Mouse (Mus musculus) mouse trophoblast stem cell (cell line): ENCODE data around the gene Myh9.

ENCODE experiments used
- in situ Hi-C, 2 experiments: fragments of 300-500 bp; cut with MseI, MboI; formaldehyde crosslinking; loops; 2 replicates in 1 of 2; 3 replicates in 1 of 2; pipeline ENCODE4 v1.15.1; 2025

The Myh9 gene

GRCm38 (mm10) chr15:77810416-77811098, 31.4 kb downstream of the Myh9 start:
- in situ Hi-C loops = no loop called here

DNA sequence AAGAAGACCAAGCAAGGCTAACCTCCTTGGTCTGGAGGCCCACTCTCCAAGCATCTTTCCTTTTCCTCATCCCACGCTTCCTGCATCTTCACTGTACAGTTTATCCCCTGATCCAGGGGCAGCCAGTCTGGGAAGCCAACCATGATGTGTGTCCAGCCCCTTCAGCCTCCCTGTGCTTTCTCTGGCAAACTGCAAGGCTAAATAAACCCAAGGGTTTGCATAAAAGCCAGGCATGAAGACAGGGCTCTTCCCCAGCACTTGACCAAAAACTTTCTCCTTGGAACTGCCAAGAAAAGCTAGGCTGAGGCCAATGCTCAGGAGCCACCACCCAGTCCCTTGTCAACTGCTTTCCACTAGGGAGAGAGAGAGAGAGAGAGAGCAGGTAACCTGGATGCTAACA, 32.5 kb downstream of the Myh9 start:
- in situ Hi-C loops = no loop called here

DNA sequence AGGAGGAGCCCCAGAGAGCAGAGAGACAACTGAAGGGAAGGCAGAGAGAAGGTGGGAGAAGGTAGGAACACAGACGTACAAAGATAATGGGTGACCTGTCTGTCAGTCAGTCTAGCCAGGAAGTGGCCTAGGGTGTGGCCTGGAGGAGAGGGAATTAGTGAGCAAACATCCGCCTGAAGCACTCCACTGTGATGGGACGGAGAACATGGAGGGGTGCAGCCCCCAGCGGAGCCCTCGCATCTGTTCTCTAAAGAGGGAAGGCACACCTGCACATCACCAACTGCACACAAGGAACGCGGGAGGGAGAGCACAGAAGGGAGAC, 34.8 kb downstream of the Myh9 start:
- in situ Hi-C loops = no loop called here

DNA sequence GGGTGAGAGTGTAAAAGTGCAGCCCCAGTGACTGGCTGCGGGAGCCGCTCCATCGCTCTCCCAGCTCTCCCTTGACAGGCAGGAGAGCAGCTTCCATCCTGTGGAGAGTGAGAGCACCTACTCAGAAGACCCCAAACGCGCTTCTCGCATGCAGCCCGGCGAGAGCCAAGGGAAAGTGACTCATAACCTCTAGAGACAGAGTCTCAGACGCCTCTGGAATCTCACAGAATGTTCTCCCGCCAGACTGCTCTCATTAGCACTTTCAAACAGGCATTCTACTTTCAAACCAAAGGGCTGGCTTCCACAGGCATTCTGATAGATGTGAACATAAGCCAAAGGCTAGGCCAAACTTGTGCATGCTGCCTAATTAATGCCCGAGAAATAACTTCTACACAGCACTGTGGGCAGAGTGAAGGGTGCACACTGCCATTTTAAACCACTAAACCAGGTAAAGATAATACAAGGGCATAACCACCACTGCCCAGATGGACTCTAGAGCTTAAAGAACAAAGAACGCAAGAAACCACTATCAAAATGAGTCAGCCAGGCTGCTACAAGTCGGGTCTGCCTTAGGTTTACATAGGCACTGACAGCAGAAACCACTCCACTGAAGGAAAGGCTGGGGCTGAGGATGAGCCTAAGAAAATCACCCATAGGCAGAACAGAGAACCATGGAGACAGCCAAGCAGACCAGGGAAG, 35.3 kb downstream of the Myh9 start:
- in situ Hi-C loops = no loop called here

DNA sequence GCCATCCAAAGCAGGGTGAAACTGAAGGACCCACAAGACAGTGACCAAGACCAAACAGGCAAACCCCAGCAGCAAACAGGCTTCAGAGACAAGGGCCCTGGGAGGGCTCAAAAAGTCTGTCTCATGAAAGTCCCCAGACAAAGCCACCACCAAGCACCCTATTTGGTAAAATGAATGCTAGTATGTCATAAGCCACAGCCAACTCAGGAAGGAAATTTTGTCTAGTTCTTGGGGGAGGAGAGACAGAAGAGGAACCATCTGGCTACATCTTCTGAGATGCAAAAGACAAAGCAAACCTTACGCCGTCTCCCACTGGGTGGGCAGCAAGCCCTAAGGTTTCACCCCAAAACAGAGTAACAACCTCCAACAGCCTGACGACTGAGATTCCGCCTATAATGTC, 36.3 kb downstream of the Myh9 start:
- in situ Hi-C loops = no loop called here

DNA sequence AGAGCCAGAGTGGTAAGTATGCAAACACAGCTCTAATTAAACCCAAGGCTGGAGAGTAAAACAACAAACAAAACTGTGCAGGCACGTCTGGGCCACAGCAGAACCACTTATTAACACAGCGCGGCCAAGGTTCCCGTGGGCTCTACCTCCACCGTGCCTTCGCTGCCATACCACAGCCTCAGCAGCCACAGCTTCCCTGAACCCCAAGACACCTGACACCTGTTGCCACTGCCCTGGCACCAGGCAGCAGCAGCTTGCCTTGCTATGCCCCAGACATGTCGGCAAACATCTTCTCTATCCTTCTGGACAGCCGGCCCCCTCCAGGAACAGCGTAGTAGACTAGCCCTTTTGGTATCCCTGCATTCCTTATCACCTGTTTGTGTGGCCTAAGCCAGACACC, 37.0 kb downstream of the Myh9 start:
- in situ Hi-C loops = no loop called here

DNA sequence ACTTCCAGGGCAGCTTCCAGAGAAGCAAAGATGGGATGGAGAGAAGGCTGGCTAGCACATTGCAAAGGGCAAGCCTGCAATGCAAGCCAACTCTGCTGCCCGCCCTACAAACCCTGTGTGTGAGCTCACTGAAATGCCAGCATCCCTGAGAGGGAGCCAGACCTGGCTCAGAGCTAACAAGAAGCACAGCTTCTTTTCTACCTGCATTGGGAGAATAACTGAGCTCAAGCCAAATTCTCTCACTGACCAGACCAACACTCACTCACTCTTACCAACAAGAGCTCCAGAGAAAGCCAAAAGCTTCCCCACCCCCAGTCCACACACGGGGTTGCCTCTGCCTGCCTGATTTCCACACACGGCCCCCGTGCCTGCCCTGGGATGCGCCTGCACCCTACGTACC, 37.5 kb downstream of the Myh9 start:
- in situ Hi-C loops = no loop called here

DNA sequence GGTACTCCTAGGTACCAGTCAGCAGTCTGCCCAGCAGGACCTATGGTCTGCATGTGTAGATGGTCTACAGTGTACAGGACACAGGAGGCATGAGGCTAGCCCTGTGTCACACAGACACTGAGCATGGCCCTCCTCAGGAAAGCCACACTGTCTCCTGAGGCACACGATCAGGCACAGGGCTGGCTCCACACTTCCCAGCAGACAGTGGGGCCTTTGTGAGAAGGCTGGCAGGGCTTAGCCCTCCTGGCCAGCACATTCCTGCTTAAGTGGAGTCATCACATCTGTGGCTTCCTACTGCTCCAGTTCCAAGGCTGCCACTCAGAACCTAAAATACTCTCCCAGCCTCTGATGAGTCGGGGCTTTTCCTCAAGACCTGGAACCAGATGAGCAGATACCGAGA, 38.2 kb downstream of the Myh9 start:
- in situ Hi-C loops = no loop called here

- in situ Hi-C loops = no loop called here
Observed at GRCm38 (mm10) chr15:77802992-77803391, 39.0 kb downstream of the Myh9 start.

GRCm38 (mm10) chr15:77801188-77801587, 40.8 kb downstream of the Myh9 start:
- in situ Hi-C loops = no loop called here

DNA sequence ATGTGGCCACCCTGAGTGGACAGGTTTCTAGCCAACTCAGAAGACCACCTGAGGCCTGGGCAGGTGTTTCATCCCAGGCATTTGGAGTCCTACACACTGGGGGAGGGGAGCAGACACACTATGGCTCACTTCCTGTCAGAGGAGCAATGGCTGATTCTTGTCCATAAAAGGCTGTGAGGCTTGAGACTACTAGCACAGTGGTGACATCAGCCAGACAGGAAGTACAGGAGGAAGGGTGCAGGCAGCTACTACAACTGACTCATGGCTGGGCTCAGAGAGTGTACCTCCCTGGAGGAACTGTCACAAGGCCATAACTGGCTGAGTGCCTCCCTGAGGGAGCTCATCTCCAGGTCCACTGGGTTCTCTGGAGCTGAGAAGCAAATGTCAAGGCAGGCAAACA, 41.5 kb downstream of the Myh9 start:
- in situ Hi-C loops = no loop called here

- in situ Hi-C loops = no loop called here
Observed at GRCm38 (mm10) chr15:77799491-77800474, 42.2 kb downstream of the Myh9 start.

- in situ Hi-C loops = no loop called here
Observed at GRCm38 (mm10) chr15:77798664-77799490, 43.1 kb downstream of the Myh9 start.

DNA sequence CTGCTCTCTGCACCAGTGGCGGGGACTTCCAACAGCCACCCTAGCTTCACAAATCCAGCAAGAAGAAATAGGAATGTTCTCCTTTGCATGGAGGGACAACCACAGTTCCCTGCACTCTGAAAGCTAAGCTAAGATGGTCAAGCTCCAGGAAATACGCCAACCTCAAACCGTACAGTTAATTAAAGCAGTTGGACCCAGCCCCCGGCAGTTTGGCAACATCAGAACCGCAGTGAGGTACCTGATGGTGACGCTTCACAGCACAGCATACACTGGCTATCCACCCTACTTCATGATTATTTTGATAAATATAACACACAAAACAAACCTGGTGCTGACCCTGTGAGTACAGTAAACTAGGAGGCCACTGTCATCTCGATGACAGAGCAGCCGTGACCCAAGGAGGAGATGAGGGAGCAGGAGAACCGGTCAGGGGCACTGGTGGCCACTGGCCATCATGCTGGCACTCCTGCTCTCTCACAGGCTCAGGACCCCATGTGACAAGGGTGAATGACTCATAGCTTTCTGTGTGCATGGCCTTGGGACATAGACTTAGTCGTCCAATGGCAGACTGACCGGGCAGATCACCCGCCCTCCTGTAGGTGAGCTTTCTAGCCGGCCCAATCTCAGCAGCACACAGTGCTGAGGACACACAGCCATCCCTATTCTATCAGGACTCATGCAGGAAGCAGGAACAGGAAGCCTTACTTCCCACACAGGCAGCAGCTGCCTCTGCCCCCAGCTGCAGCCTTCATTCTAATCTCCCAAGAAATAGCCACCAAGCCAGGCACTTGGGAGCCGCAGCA, 44.2 kb downstream of the Myh9 start:
- in situ Hi-C loops = no loop called here

DNA sequence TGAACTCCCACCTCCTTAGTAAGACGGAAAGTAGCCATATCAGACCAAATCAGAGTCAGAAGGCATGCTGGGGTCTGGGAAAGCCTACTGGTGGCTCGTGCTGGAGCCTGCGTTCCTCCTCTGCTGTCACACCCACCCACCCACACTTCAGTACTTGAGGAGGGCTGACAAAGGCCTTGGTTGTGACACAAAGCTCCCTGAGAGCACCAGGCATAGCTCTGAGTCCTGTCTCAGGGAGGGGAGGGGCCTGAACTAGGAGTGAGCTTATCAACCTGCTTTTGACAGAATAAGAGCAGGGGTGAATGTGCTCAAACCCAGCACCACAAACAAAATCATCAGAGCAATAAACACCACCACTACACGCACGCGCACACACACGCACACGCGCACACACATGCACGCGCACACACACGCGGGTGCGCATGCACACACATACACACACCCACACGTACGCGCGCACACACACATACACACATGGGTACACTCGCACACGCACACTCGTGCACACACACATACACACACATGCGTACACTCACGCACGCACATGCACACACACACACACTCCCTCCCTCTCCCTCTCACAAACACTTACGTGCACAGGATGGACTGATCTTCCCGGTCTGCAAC, 45.5 kb downstream of the Myh9 start:
- in situ Hi-C loops = no loop called here

DNA sequence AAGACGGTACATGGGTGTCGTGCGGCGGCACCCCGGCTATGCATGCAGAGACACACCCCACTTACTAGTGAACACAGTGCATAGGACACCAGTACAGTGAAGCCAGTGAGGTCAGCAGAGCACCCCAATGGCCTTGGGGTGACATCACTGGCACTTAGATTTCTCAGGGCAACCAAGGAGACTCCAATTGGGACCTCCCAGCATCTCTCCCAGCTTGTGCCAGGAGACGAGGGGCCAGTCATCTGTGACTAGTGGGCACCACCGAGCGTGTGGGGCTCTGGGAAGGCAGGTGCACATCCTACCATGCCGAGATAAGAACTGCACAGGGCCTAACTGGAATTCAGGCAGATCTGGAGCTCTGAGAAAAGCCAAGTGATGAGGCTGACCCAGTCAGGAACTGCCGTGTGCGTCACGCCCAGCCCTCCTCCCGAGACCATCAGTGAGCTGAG, 47.0 kb downstream of the Myh9 start:
- in situ Hi-C loops = no loop called here

DNA sequence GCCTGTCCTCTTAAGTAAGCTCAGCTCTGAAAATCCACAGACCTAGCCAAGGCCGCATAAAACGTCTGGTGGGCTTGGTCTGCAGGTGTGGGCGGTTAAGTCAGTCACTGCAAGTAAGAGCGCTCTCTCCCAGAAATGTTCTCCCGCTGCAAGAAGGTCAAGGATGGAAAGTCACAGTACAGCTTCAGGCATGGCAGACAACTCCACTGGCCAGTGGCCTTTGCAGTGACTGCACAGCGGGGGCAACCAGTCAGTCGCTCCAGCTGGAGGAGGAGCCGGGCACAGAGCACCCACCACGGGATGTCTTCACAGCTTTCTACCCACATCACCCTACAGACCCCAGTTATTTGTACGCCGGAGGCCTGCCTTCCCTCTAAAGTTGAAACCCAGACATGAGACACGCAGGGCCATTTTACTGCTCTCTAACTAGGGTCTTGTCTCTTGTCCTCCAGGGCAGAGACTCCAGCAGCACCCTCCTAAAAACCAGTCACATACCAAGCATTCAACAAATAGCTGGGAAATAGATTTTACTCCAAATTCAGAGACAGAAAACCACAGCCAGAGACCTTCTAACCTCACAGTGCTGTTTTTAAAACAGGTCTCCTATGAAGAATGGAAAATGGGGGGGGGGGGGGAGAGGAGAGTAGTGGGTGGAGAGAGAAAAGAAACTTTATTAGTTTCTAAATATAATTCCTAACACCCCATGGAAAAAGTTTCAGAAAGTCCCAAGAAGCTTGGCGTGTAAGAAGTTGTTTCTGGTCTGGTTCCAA, 47.7 kb downstream of the Myh9 start:
- in situ Hi-C loops = no loop called here

DNA sequence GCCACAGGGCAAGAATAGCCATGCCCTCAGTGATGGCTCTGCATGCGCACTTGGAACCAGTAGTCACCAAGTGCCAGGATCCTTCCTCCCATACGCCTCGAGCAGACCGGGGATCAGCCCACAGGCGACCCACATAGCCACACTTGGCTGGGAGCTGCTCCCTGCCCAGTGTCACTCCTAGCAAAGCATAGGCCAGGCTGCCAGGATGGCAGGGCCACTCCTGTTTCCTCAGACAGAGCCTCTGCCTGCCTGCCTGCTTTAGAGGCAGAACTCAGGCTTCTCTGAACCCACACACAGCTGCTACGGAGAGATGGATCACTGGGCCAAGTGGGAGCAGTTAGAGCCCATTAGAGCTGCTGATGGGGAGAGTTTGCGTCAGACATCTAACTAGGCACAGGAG, 48.4 kb downstream of the Myh9 start:
- in situ Hi-C loops = no loop called here

DNA sequence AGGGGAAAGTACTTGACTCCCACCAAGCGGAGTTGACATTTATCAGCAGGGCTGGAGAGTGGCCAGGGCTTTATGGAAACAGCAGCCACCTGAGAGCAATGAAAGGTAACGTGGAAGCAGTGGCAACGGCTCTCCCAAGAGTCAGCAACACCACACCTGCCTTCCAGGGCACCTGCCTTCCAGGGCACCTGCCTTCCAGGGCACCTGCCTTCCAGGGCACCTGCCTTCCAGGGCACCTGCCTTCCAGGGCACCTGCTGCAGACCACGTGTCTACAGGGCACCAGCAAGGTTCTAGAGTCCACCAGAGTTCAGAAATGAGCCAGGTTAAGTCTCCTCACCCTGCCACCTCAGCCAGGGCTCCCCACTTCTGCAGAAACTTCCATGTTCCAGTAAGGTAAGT, 48.9 kb downstream of the Myh9 start:
- in situ Hi-C loops = no loop called here

- in situ Hi-C loops = no loop called here
Observed at GRCm38 (mm10) chr15:77792056-77792455, 49.9 kb downstream of the Myh9 start.
